Mouse (Mus musculus) intestine, embryonic 14.5 days (tissue): ENCODE measurements at regions not wholly inside any gene's neighbourhood (a gene's known extent, or its start where the extent isn't known, plus 50 kb on each side); places are given as distances from the start of the nearest gene placed in this dataset.

Experiments
- ATAC-seq: fragments of 200-750 bp; cut with Nextera tagmentation; replicated peaks from 2 replicates; pipeline ENCODE4 v1.8.0; 2017; ENCODE audit warnings: low read depth, moderate number of reproducible peaks, moderate TSS enrichment, moderate library complexity; ENCODE audit not compliant: low FRiP score, low TSS enrichment
- DNase-seq: peaks from one replicate; pipeline ENCODE4 v3.0.0-alpha.2; 2018; ENCODE audit warnings: low spot score
- H3K27ac ChIP-seq: fragments of 300-500 bp; sonication (generic); 2 replicates; pipeline ENCODE4 v1.5.1; 2014; ENCODE audit warnings: low read depth, mild to moderate bottlenecking, control low read depth
- H3K27me3 ChIP-seq: fragments of 300-500 bp; sonication (generic); replicated peaks from 2 replicates; pipeline ENCODE4 v1.6.1; 2014; ENCODE audit warnings: low read length, control low read depth; ENCODE audit not compliant: control insufficient read depth, insufficient read depth
- H3K36me3 ChIP-seq: fragments of 300-500 bp; sonication (generic); 2 replicates; pipeline ENCODE4 v1.6.1; 2014; ENCODE audit warnings: low read length, control low read depth; ENCODE audit not compliant: control insufficient read depth, insufficient read depth
- H3K4me1 ChIP-seq: fragments of 300-500 bp; sonication (generic); replicated peaks from 2 replicates; pipeline ENCODE4 v1.6.1; 2014; ENCODE audit warnings: low read length, control low read depth, mixed read lengths; ENCODE audit not compliant: control insufficient read depth, insufficient read depth
- H3K4me2 ChIP-seq: fragments of 300-500 bp; sonication (generic); 2 replicates; pipeline ENCODE4 v1.6.1; 2014; ENCODE audit warnings: low read length
- H3K4me3 ChIP-seq: fragments of 300-500 bp; sonication (generic); 2 replicates; pipeline ENCODE4 v1.5.1; 2014; ENCODE audit warnings: low read depth, low read length, control low read depth, mixed read lengths
- H3K9ac ChIP-seq: fragments of 300-500 bp; sonication (generic); 2 replicates; pipeline ENCODE4 v1.6.1; 2014; ENCODE audit warnings: mild to moderate bottlenecking, low read length
- H3K9me3 ChIP-seq: fragments of 300-500 bp; sonication (generic); 2 replicates; pipeline ENCODE4 v1.6.1; 2016; ENCODE audit warnings: low read length, control low read depth; ENCODE audit not compliant: control insufficient read depth
- WGBS: fragments of 180-500 bp; shearing (Covaris S2); extraction: QIAGEN DNeasy Blood & Tissue Kit; methylation state at CpG from one replicate; pipeline ENCODE4 v1.1.7; 2014; 5-methylcytosine and 5-hydroxymethylcytosine counted together

- no peak overlapping the region for H3K4me3 ChIP-seq
- no peaks in the 10 kb centered on the region for H3K27me3 ChIP-seq
- no peaks in the 10 kb centered on the region for H3K36me3 ChIP-seq
- H3K4me1 ChIP-seq = no peaks in the 10 kb centered on the region
- DNase-seq (no peak), ATAC-seq (no peak)
- 85% methylated on average over 4 of the region's 4 CpGs for WGBS
- no peaks in the 10 kb centered on the region for H3K9me3 ChIP-seq
- no peak overlapping the region for H3K4me2 ChIP-seq
- H3K9ac ChIP-seq = no peak overlapping the region
- no peak overlapping the region for H3K27ac ChIP-seq
Observed at GRCm38 (mm10) chr19:26445309-26445708, 159.5 kb upstream of the Smarca2 start.

GRCm38 (mm10) chr19:26447427-26448023, 157.3 kb upstream of the Smarca2 start:
- Histone ChIP-seq H3K9me3 (no peaks in the 10 kb centered on the region), H3K4me3 (no peak overlapping the region), H3K27ac (no peak overlapping the region), H3K4me2 (no peak overlapping the region), H3K36me3 (no peaks in the 10 kb centered on the region), H3K27me3 (no peaks in the 10 kb centered on the region), H3K4me1 (no peaks in the 10 kb centered on the region), H3K9ac (no peak overlapping the region)
- WGBS = 82% methylated on average over 7 of the region's 7 CpGs
- ATAC-seq (no peak), DNase-seq (no peak)

DNA sequence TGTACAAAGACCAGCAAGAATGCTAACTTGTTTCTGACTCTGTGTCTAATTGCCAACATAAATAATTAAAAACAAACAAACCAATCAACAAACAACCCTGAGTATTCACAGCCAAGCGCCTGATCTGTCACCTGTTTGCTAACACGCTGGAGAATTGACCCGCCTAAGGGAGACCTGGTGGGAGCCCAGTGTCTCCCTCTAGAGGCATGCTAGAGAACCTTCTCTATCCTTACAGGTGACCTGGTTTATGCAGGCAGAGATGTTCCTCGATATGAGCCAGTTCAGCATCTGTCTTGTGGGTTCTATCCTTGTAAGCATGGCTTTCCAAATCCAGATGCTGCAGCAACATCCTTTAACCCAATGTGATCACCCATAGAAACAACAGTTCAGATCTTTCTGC, 143.1 kb upstream of the Smarca2 start:
- H3K9me3 ChIP-seq = no peaks in the 10 kb centered on the region
- H3K4me3 ChIP-seq = no peak overlapping the region
- H3K4me1 ChIP-seq = no peaks in the 10 kb centered on the region
- no peak overlapping the region for H3K9ac ChIP-seq
- H3K27me3 ChIP-seq = no peaks in the 10 kb centered on the region
- no peak overlapping the region for H3K27ac ChIP-seq
- no peaks in the 10 kb centered on the region for H3K36me3 ChIP-seq
- WGBS = 52% methylated on average over 4 of the region's 4 CpGs
- H3K4me2 ChIP-seq = no peak overlapping the region
- ATAC-seq = no peak
- no peak for DNase-seq

DNA sequence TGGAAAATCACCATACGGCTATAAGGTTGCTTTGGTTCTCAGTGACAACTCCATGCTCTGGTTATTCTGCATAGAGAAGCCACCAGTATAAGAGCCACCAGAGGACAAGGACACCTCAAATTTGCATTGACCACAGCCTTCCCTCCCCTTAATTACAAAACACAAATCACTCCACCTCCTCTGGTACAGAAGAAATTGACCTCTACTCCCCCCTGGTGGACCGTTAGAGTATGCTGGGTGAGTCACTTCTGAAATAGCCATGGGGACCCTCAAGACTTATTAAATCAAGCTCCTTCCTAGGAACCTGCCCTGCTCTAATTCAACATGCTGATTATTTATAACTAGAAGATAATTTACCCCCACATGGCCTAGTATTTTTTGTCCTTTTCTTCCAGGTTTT, 139.6 kb upstream of the Smarca2 start:
- H3K4me3 ChIP-seq = no peak overlapping the region
- H3K4me2 ChIP-seq = no peak overlapping the region
- H3K27ac ChIP-seq = no peak overlapping the region
- no peak for DNase-seq
- no peaks in the 10 kb centered on the region for H3K27me3 ChIP-seq
- ATAC-seq = no peak
- WGBS = 53% methylated on average over 2 of the region's 2 CpGs
- H3K9ac ChIP-seq = no peak overlapping the region
- H3K4me1 ChIP-seq = no peaks in the 10 kb centered on the region
- H3K36me3 ChIP-seq = no peaks in the 10 kb centered on the region
- no peaks in the 10 kb centered on the region for H3K9me3 ChIP-seq

DNA sequence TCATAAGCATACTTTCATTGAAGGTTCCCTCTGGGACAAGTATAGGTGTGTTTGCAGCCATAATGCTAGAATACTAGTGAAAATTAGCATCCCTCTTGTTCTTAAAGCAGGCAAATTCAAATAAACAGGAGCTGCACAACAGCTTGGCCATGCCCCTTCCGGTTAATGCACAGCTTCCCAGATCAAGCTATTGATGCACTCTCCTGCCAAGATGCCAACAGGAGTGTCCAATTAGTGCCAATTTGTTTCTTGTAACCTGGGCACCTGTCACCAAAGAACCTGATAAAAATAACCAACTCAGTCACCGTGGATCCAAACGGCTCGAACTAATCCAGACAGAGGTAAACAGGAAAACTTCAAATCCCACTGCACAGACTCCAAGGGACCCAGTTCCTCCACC, 138.6 kb upstream of the Smarca2 start:
- Histone ChIP-seq H3K4me1 (no peaks in the 10 kb centered on the region), H3K36me3 (no peaks in the 10 kb centered on the region), H3K9me3 (no peaks in the 10 kb centered on the region), H3K4me3 (no peak overlapping the region), H3K4me2 (no peak overlapping the region), H3K27ac (no peak overlapping the region), H3K27me3 (no peaks in the 10 kb centered on the region), H3K9ac (no peak overlapping the region)
- ATAC-seq (no peak), DNase-seq (no peak)
- WGBS = 77% methylated on average over 4 of the region's 4 CpGs

DNA sequence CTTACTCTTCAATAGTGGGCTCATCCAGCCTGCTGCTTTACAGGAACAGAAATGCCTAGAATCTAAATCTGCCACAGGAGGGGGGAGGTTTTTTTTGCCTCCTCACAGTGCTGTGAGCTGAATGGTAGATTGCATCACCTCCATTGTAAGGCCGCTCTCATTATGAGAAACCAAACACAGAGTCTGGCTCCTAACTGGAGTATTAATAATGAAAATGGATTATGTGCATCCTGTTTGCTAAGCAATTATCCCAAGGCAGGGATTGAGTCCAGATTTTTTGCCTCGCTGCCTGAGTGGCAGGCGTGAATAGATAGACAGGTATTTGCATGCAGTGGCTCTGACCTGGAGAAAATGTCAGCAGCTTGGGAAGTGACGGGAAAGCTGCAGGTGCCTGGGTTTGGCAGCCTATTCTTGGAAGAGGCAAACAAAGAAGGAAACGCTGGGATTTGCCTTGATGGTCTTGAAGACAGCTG, 137.6 kb upstream of the Smarca2 start:
- H3K4me1 ChIP-seq = no peaks in the 10 kb centered on the region
- H3K36me3 ChIP-seq = no peaks in the 10 kb centered on the region
- ATAC-seq (no peak), DNase-seq (no peak)
- no peaks in the 10 kb centered on the region for H3K27me3 ChIP-seq
- 61% methylated on average over 5 of the region's 5 CpGs for WGBS
- no peaks in the 10 kb centered on the region for H3K9me3 ChIP-seq
- H3K27ac ChIP-seq = no peak overlapping the region
- H3K4me3 ChIP-seq = no peak overlapping the region
- H3K4me2 ChIP-seq = no peak overlapping the region
- H3K9ac ChIP-seq = no peak overlapping the region

- 34% methylated on average over 1 of the region's 1 CpGs for WGBS
- no peak overlapping the region for H3K4me3 ChIP-seq
- no peaks in the 10 kb centered on the region for H3K9me3 ChIP-seq
- no peak overlapping the region for H3K9ac ChIP-seq
- DNase-seq (no peak), ATAC-seq (no peak)
- H3K27me3 ChIP-seq = no peaks in the 10 kb centered on the region
- no peaks in the 10 kb centered on the region for H3K36me3 ChIP-seq
- H3K4me1 ChIP-seq = peaks cover 14% of the 10 kb centered on the region
- peak overlapping the region; percentile 16; the same call in 1 of the 2 replicates for H3K27ac ChIP-seq
- no peak overlapping the region for H3K4me2 ChIP-seq
Observed at GRCm38 (mm10) chr19:26472659-26473058, 132.2 kb upstream of the Smarca2 start.

DNA sequence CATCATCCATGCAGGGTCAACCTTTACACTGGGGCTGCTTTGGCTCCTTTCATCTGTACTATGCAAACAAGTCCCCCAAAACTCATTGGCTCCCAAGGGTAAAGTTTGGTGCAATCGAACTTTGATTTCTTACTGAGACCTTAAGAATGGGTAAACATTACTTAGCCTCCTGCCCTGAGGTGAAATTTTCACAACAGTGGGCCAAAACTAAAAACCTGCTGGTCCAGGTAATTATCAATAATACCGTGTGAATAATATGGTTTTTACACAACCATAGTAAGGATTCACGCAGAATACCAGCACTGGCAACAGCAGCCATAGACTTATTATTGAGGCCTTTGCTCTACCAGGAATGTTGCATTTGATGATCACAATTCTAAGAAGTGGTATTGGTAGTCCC, 131.6 kb upstream of the Smarca2 start:
- peaks cover 14% of the 10 kb centered on the region for H3K4me1 ChIP-seq
- no peak overlapping the region for H3K4me2 ChIP-seq
- no peak overlapping the region for H3K4me3 ChIP-seq
- no peak for DNase-seq
- no peaks in the 10 kb centered on the region for H3K27me3 ChIP-seq
- no peaks in the 10 kb centered on the region for H3K9me3 ChIP-seq
- peak overlapping the region; percentile 16; the same call in 1 of the 2 replicates for H3K27ac ChIP-seq
- no peak for ATAC-seq
- H3K9ac ChIP-seq = no peak overlapping the region
- 73% methylated on average over 3 of the region's 3 CpGs for WGBS
- H3K36me3 ChIP-seq = no peaks in the 10 kb centered on the region

DNA sequence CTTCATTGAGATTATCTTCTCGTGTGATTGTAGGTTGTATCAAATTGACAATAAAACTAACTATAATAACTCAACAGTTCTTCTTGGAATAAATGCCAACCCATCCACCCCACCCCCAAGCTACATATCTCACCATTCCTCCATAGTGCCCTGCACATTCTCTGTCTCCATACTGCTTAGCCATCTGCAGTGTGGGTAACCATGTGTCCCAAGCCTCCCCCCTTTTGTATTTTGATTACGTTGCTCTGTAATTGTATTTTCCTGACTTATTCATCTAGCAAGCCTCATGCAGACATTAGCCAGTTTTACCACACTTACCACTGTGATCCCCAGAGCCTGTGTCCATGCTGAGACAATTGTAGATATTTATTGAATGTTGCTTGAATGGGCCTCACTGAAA, 129.7 kb upstream of the Smarca2 start:
- Histone ChIP-seq H3K9ac (no peak overlapping the region), H3K4me3 (no peak overlapping the region), H3K9me3 (no peaks in the 10 kb centered on the region), H3K27ac (no peak overlapping the region), H3K4me2 (no peak overlapping the region), H3K27me3 (no peaks in the 10 kb centered on the region), H3K4me1 (peaks cover 14% of the 10 kb centered on the region), H3K36me3 (no peaks in the 10 kb centered on the region)
- no peak for DNase-seq
- WGBS = 88% methylated on average over 2 of the region's 2 CpGs
- no peak for ATAC-seq
